Mouse (Mus musculus) cortical plate, adult 2 months (tissue): ENCODE results near the gene Slc2a5.

Experiments used
- CTCF ChIP-seq: fragments of 200-500 bp; IDR thresholded peaks from 2 replicates; pipeline ENCODE4 v1.5.1; 2011; ENCODE audit warnings: mild to moderate bottlenecking, control low read depth, low read length; ENCODE audit not compliant: insufficient read depth; ENCODE audit errors: extremely low read depth
- POLR2A ChIP-seq: fragments of 200-500 bp; IDR thresholded peaks from 2 replicates; pipeline ENCODE4 v1.6.1; 2011; ENCODE audit warnings: mild to moderate bottlenecking, low read length, control low read depth; ENCODE audit not compliant: insufficient read depth; ENCODE audit errors: extremely low read depth

DNA sequence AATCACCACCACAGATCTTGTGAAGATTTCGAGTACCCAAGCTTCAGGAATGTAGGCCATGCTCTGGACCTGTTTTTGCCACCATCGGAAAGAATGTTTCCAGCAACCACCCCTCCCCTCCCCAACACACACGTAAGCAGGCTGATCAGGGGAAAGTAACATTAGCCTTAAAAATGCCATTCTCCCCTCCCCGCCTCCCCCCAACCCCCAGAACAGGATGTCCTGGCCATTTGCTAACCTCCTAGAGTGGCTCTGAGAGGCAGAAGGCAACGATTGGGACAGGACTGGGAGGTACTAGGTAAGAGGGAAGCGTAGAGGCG lies 32.3 kb upstream of the Slc2a5 start:
- TF ChIP-seq POLR2A (no peak), CTCF (no peak)
